Mouse (Mus musculus): Measurements from ENCODE around the gene Kcnk10.

Gene Kcnk10

GRCm38 (mm10) chr12:98524331-98525311 lies 53.5 kb downstream of the Kcnk10 start:
- no peak for DNase-seq (ENCODE audit: extremely low read depth, insufficient read length, low spot score)

- DNase-seq (ENCODE audit: extremely low read depth, insufficient read length, low spot score), result no peak
Measured at GRCm38 (mm10) chr12:98521311-98521710, 56.8 kb downstream of the Kcnk10 start.

- no peak for DNase-seq (ENCODE audit: extremely low read depth, insufficient read length, low spot score)
Measured at GRCm38 (mm10) chr12:98520568-98520931, 57.6 kb downstream of the Kcnk10 start.

DNA sequence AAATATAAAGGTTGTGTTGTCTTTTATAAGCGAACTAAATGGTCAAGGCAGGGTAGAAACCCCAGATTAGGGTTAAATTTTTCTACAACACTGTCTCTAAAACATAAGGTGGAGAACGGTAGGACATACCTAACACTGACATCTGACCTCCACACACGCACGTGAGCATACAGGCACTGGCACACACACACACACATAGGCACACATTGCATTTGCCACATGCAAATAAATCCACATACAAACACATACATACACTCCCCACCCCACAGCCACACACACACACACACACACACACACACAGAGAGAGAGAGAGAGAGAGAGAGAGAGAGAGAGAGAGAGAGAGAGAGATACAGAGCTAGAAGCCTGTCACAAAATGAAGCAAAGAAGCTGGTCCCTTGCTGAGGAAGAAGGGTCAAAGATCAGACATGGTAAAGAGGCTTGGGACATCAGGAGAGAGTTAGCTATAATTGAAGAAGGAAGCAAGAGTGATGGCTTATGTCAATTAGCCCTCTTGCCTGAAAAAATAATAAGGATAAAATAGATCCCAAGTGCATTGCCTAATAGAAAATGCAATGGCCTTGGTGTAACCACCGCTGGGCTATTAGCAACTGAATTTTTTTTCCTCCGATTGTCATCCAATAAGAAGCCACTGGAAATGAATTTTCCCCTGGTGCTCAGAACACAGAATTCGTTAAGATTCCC lies 58.1 kb downstream of the Kcnk10 start:
- no peak for DNase-seq (ENCODE audit: extremely low read depth, insufficient read length, low spot score)

DNA sequence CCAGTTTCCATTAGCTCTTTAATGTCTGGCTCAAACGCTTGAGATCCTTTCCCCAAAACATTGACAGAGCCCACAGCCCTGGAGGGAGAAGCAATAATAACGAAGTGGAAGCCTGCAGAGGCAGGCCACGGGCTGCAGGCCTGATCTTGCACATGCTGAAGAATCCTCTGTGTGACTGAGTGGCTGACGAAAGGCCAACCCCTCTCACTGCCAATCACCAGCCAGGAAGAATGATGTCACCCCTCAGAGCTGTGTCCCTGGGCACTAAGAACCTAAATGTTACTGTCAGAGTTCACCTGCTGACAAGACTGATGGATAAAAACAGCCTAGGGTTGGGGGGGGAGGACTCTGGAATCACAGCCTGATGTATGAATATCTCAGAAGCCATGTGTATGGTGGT lies 72.5 kb downstream of the Kcnk10 start:
- DNase-seq (ENCODE audit: extremely low read depth, insufficient read length, low spot score), result no peak

- DNase-seq (ENCODE audit: extremely low read depth, insufficient read length, low spot score), result no peak
Measured at GRCm38 (mm10) chr12:98501528-98502280, 76.4 kb downstream of the Kcnk10 start.

DNA sequence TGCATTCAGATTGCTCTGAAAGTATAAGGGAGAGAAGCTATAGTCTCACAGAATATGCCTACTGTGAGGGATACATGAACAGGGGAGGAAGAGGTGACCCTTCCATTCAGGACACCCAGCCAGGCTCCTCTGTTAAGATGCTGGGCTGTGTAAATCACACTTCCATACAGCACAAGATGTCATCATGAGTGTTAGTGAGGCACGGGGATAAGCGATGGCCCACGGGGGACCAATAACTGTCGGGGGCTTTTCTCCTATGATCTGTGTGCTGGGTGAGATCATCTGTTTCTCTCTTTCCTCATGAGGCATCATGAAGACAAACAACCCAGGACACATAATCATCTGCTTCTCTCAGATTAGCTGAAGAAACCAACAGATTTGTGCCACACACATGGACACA lies 77.1 kb downstream of the Kcnk10 start:
- no peak for DNase-seq (ENCODE audit: extremely low read depth, insufficient read length, low spot score)

DNA sequence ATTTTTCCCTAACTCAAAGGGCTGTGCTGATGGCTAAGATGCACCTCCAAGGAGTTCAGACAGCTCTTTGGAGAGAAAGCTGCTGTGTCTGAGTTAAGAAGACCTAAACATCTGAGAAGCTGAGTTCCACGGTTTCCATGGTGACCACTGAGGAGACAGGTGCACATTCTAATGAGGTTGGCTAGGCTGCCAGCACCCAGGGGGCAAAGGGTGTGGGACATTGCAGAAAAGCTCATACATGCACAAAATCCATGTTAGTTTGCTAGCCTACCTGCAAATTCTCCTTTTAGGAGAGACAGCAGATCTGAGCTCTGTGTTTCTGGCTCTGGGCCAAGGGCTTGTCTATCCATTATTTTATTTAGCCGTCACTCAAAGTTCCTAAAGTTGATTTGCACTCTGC lies 96.7 kb downstream of the Kcnk10 start:
- no peak for DNase-seq (ENCODE audit: extremely low read depth, insufficient read length, low spot score)

GRCm38 (mm10) chr12:98481048-98481447 lies 97.1 kb downstream of the Kcnk10 start:
- DNase-seq (ENCODE audit: extremely low read depth, insufficient read length, low spot score), result no peak

DNA sequence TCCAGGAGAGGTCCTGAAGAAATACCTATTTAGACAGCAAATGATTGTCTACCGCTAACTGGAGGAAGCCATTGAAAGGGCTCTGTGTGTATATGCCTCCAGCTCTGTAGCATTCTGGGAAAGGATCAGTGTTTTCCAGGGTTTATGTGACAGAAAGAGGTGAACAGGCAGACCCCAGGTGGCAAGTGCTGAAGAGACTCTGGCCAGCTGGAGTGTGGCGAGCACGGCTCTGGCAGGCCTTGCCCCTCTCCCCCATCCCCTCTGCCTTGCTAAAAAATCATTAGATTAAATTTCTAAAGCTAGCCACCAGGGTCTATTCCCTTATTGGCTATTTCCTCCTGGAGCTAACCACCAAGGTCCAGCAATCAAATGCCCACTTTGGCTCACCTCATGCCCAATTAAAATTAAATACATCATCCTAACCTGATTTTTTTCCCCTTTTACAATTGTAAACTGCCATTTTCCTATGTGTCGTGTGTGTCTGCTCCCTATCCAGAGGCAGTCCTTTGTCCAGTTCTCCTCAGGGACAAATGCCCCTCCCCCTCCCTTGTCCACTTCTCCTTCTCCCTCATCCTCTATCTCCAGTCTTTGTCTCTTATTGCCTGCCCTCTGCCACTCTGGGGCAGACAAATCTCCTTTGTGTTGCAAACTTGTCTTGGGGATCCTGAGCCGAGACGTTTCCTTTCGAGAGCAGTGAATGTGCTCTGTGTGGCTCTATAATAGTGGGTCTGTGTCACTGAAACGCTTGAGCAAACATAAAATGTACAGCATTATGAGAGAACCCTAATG lies 100.2 kb downstream of the Kcnk10 start:
- DNase-seq (ENCODE audit: extremely low read depth, insufficient read length, low spot score), result no peak

DNA sequence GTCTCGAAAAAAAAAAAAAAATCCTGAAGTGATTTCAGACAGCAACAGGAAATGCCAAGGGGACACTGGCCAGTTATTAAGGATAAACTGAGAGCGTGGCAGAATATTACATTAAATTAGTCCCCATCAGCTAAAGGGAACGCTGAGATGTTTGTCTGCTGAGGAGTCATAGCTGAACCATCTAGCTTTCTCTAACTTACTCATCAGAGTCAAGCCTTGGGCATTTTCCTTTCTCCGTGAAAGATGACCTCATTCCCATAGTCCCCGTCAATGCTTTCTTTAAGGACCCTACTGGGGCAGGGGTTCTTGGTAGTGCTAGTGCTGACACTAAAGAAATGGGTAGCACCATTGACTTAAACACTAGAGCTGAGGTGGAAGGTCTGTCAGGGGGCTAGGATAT lies 106.9 kb downstream of the Kcnk10 start:
- no peak for DNase-seq (ENCODE audit: extremely low read depth, insufficient read length, low spot score)

- no peak for DNase-seq (ENCODE audit: extremely low read depth, insufficient read length, low spot score)
Measured at GRCm38 (mm10) chr12:98470097-98470496, 108.0 kb downstream of the Kcnk10 start.

DNA sequence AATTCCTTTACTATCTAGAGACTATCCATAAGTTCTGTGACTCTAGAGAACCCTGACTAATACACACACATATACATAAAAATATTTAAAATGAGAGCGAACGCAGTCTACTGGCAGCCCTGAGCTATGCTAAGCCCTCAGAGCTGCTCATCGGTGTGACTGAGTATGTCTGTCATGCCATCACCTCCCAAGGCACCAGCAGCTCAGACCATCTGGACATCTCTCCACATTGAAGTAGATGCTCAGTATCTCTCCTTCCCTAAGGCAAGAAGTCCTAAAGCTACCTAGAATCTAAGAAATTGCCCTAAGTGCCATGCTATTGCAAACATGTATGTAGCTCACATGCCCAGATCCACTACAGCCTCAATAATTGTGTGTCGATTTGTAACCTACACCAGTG lies 110.3 kb downstream of the Kcnk10 start:
- DNase-seq (ENCODE audit: extremely low read depth, insufficient read length, low spot score), result no peak

DNA sequence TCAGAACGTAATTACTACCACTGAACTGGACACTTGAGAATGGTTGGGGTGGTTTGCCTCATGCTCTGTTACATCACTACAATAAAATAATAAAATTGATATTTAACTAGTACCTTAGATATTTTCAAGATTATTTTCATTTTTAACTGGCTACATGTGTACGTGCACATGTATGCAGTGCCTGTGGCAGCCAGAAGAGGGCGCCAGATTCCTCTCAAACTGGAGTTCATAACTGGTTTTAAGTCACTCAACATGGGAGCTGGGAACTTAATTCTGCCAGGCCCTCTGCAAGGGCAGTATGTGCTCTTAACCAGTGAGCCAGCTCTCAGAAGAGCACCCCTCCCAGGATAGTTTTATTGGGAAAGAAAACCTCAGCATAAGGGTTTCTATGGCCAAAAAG lies 118.2 kb downstream of the Kcnk10 start:
- DNase-seq (ENCODE audit: extremely low read depth, insufficient read length, low spot score), result no peak

- DNase-seq (ENCODE audit: extremely low read depth, insufficient read length, low spot score), result no peak
Measured at GRCm38 (mm10) chr12:98458944-98459343, 119.2 kb downstream of the Kcnk10 start.

DNA sequence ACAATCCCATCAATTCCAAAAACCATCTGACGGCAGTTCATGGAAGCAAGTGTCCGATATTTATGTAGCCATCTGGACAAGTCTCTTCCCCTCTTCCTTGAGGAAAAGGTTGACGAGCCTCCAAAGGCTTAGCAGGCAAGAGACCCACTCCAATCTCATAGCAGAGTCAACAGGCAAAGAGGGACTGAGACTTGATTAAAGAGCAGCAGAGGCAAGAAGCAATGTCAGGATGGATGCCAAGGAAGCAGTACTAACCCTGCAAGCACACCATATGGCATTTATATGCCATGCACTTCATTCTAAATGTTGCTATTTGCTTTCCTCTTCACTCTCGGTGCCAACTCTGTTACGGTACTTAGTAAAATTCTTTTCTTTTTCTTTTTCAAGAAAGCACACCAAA lies 119.6 kb downstream of the Kcnk10 start:
- DNase-seq (ENCODE audit: extremely low read depth, insufficient read length, low spot score), result no peak

GRCm38 (mm10) chr12:98453161-98453560 lies 124.9 kb downstream of the Kcnk10 start:
- DNase-seq (ENCODE audit: extremely low read depth, insufficient read length, low spot score), result no peak

DNA sequence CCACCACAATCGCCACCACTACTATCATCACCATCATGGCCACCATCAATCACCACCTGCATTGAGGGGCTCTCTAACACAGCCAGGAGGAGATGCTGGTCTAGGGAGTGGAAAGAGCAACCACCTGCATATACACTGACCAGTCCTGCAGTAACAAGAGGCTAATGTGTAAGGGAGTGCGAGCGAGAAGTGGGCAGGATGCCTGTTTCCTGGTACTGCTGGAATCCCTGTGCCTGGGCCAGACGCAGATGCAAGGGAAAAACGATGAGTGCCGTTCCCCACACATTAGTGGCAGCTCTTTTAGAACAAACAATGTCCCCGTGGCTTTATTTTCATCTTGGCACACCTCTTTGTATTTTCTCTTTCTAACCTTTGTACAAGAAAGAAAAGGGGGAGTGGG lies 125.5 kb downstream of the Kcnk10 start:
- no peak for DNase-seq (ENCODE audit: extremely low read depth, insufficient read length, low spot score)

DNA sequence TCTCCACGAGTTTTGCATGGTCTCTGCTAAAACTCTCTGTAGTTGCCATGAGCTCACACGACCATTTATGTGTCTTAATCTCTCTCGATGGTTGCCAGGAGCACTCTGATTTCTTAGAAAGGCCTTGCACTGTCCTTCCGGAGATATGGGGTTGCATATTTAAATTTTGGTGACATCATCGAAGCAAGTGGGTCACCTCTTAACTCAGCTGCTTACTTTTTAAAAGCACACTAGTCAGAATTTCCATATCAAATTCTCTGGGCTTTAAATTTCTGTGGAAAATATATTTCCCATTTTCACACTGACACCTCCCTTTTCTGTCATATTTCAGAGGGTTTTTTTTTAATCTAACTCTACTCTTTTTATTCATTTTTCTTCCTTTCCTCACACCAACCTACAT lies 132.5 kb downstream of the Kcnk10 start:
- no peak for DNase-seq (ENCODE audit: extremely low read depth, insufficient read length, low spot score)

- DNase-seq (ENCODE audit: extremely low read depth, insufficient read length, low spot score), result no peak
Measured at GRCm38 (mm10) chr12:98444860-98445259, 133.2 kb downstream of the Kcnk10 start.

Measured in 3134 (cell line).